Mouse (Mus musculus) forebrain, postnatal 0 days (tissue): ENCODE measurements at regions not wholly inside any gene's neighbourhood (a gene's known extent, or its start where the extent isn't known, plus 50 kb on each side); places are given as distances from the start of the nearest gene placed in this dataset.

ENCODE experiments used
- ATAC-seq: fragments of 200-750 bp; cut with Nextera tagmentation; 2 replicates; pipeline ENCODE4 v1.8.0; 2017; ENCODE audit warnings: mild to moderate bottlenecking, moderate library complexity
- DNase-seq: peaks from one replicate; pipeline ENCODE4 v3.0.0-alpha.2; 2015
- H3K27ac ChIP-seq: fragments of 300-500 bp; sonication (generic); 2 replicates; pipeline ENCODE4 v1.5.1; 2014; ENCODE audit warnings: low read depth, mild to moderate bottlenecking, antibody characterized with exemption, low read length, moderate library complexity, mixed read lengths
- H3K27me3 ChIP-seq: fragments of 300-500 bp; sonication (generic); 2 replicates; pipeline ENCODE4 v1.6.1; 2014; ENCODE audit warnings: mild to moderate bottlenecking, low read length, mixed read lengths; ENCODE audit not compliant: insufficient read depth
- H3K36me3 ChIP-seq: fragments of 300-500 bp; sonication (generic); 2 replicates; pipeline ENCODE4 v1.6.1; 2014; ENCODE audit warnings: mild to moderate bottlenecking, moderate library complexity; ENCODE audit not compliant: insufficient read depth
- H3K4me1 ChIP-seq: fragments of 300-500 bp; sonication (generic); 2 replicates; pipeline ENCODE4 v1.6.1; 2014; ENCODE audit warnings: antibody characterized with exemption; ENCODE audit not compliant: insufficient read depth
- H3K4me2 ChIP-seq: fragments of 300-500 bp; sonication (generic); 2 replicates; pipeline ENCODE4 v1.6.1; 2014; ENCODE audit warnings: low read depth, mild to moderate bottlenecking, moderate library complexity
- H3K4me3 ChIP-seq: fragments of 300-500 bp; sonication (generic); 2 replicates; pipeline ENCODE4 v1.5.1; 2014; ENCODE audit warnings: low read depth, low read length, mixed read lengths
- H3K9ac ChIP-seq: fragments of 300-500 bp; sonication (generic); 2 replicates; pipeline ENCODE4 v1.6.1; 2014; ENCODE audit warnings: mild to moderate bottlenecking
- H3K9me3 ChIP-seq: fragments of 300-500 bp; sonication (generic); 2 replicates; pipeline ENCODE4 v1.6.1; 2016; ENCODE audit warnings: low read length
- CTCF ChIP-seq: sonication (generic); IDR thresholded peaks from 2 replicates; pipeline ENCODE4 v1.5.1; 2016; ENCODE audit warnings: antibody characterized with exemption, control low read depth, low read depth
- WGBS: fragments of 180-500 bp; shearing (Covaris S2); extraction: QIAGEN DNeasy Blood & Tissue Kit; methylation state at CpG from one replicate; pipeline ENCODE4 v1.1.7; 2014; 5-methylcytosine and 5-hydroxymethylcytosine counted together

DNA sequence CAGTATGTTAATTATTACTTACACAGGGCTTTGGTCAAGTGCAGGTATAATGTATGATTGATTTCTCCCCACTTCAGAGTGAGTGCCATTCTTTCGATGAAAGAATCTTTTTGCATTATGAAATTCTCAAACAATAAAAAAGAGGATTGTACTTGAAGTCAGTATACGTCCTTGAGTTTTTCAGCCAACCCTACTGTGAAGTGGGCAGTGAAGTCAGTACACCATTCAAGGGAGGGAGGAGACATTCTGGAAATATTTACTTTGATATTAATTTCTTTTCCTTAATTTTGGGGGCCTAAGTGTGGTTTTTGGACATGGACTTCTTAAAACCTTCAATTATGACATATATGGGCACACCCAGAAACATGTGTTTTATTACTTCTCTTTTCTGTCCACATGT lies 586.2 kb upstream of the Nrsn1 start:
- Histone ChIP-seq H3K27ac (no peak overlapping the region), H3K4me3 (no peak overlapping the region), H3K9me3 (no peaks in the 10 kb centered on the region), H3K9ac (no peak overlapping the region), H3K4me1 (no peaks in the 10 kb centered on the region), H3K4me2 (no peak overlapping the region), H3K27me3 (no peaks in the 10 kb centered on the region), H3K36me3 (no peaks in the 10 kb centered on the region)
- 92% methylated on average over 2 of the region's 2 CpGs for WGBS
- no peak for TF ChIP-seq CTCF
- DNase-seq: no peak
- no peak for ATAC-seq

DNA sequence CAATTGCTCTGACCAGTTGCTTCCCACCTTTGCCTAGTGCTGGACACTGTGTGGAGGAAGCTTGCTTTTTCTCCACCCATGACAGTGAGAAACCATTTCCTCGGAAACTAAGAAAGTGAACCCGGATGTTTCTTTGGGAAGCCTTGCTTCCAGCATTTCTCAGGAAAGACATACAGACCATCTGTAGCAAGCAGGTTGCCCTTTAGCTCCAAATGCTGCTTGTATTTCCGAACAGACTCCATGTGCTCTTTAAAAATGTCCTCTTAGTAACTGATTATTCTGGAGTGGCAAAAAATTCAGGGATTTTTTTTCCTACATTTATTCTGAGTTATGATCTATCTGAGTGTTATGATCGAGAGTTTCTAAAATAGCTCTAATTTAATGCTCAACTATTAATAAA lies 577.9 kb upstream of the Nrsn1 start:
- H3K9me3 ChIP-seq: no peaks in the 10 kb centered on the region
- DNase-seq (peak; percentile 18), ATAC-seq (no peak)
- H3K4me2 ChIP-seq: no peak overlapping the region
- H3K4me3 ChIP-seq: no peak overlapping the region
- H3K27ac ChIP-seq: no peak overlapping the region
- H3K9ac ChIP-seq: no peak overlapping the region
- H3K36me3 ChIP-seq: no peaks in the 10 kb centered on the region
- H3K27me3 ChIP-seq: no peaks in the 10 kb centered on the region
- no peaks in the 10 kb centered on the region for H3K4me1 ChIP-seq
- TF ChIP-seq CTCF: no peak
- 71% methylated on average over 4 of the region's 4 CpGs for WGBS

DNA sequence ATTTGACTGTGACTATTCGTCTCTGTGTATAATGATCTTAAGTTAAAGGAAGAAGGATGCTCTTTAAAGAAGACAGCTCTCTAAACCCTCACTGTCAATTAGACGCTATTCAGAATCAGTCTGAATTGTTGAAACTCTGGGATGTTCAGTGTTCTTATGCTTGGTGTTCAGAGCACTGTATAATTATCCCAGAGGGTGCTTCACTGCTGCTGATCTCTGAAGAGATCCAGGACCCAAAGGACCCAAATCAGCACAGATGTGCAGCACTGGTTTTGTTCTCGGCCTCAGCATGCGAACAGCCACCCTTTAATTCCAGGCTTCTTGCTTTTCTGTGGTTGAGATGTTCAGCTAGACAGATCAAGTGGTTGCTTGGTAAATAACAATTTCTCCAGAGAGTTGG lies 567.9 kb upstream of the Nrsn1 start:
- Histone ChIP-seq H3K9ac (no peak overlapping the region), H3K36me3 (no peaks in the 10 kb centered on the region), H3K27ac (no peak overlapping the region), H3K9me3 (no peaks in the 10 kb centered on the region), H3K4me1 (no peaks in the 10 kb centered on the region), H3K4me3 (no peak overlapping the region), H3K4me2 (no peak overlapping the region), H3K27me3 (no peaks in the 10 kb centered on the region)
- ATAC-seq (peak; percentile 70), DNase-seq (no peak)
- TF ChIP-seq CTCF: no peak
- WGBS: 72% methylated on average over 4 of the region's 4 CpGs

DNA sequence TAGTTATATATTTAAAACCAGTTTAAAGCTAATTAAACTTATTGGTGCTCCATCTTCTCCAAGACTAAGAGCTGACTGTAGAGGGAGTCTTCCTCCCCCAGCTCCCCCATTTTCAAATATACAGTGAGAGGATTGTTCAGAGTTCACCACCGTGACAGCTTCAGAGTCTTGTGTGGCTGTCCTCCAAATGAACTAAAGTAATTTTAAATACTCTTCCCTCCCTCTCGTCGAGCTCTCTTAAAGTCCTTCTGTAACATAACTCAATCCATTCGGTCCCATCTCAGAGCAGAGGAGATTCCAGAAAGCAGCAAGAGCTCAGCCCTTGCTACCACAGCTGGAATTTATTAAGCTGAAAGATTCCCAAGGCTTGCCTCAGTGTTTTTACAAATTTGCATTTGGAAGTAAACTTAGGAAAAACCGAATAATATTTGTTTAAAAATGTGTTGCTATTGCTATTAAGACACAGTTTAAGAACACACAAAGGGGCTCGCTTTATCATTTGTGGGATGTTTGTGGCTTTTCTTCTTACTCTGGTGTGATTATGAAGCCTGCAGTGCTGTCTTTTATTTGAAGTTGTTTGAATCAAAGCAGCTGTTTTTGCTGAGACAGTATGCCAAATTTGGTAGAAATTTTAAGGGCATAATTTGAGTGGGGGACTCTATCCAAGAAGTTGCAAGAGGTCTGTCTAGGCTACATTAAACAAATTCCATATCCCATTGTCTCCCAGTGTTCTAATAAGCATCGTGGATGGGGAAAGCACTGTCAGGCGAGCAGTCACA lies 559.0 kb upstream of the Nrsn1 start:
- no peak overlapping the region for H3K9ac ChIP-seq
- TF ChIP-seq CTCF: no peak
- H3K36me3 ChIP-seq: no peaks in the 10 kb centered on the region
- DNase-seq: no peak
- H3K4me3 ChIP-seq: no peak overlapping the region
- H3K27me3 ChIP-seq: no peaks in the 10 kb centered on the region
- H3K4me2 ChIP-seq: no peak overlapping the region
- H3K27ac ChIP-seq: no peak overlapping the region
- no peaks in the 10 kb centered on the region for H3K9me3 ChIP-seq
- no peak for ATAC-seq
- H3K4me1 ChIP-seq: no peaks in the 10 kb centered on the region
- 64% methylated on average over 8 of the region's 8 CpGs for WGBS

DNA sequence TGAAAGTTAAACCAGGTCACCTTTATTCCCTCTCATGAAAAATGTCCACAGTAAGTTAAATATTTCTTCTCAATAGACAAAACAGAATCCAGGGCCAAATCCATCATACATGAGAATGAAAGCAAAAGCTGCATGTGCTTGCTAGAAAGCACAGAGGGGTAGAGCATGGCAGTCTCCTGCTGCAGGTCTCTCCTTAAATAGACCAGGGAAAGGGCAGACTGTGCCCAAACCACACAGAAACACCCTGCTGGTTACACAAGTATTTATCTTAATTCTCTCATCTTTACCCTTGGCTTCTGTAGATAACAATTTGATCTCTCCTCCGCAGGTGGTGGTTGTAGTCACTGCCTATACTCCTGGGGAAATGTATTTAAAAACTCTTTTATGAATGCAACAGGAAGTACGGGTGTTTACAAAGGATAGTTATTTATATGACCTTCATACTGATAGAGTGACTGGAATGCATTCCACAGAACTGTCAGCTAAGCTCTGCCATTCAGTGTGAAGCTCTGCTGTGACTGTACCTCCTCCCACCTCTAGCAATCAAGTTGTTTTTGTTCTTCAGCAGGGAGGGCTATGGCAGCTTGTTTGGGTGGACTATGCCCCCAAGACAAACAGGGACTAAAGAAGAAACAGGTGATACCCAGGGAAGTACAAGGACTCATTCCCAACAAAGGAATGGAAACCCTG lies 538.4 kb upstream of the Nrsn1 start:
- no peaks in the 10 kb centered on the region for H3K4me1 ChIP-seq
- WGBS: 86% methylated on average over 2 of the region's 2 CpGs
- no peak overlapping the region for H3K4me3 ChIP-seq
- DNase-seq: no peak
- no peak for TF ChIP-seq CTCF
- H3K4me2 ChIP-seq: no peak overlapping the region
- no peak; the same call in 1 of the 2 replicates for ATAC-seq
- H3K36me3 ChIP-seq: no peaks in the 10 kb centered on the region
- H3K9me3 ChIP-seq: no peaks in the 10 kb centered on the region
- no peaks in the 10 kb centered on the region for H3K27me3 ChIP-seq
- no peak overlapping the region for H3K27ac ChIP-seq
- no peak overlapping the region for H3K9ac ChIP-seq

DNA sequence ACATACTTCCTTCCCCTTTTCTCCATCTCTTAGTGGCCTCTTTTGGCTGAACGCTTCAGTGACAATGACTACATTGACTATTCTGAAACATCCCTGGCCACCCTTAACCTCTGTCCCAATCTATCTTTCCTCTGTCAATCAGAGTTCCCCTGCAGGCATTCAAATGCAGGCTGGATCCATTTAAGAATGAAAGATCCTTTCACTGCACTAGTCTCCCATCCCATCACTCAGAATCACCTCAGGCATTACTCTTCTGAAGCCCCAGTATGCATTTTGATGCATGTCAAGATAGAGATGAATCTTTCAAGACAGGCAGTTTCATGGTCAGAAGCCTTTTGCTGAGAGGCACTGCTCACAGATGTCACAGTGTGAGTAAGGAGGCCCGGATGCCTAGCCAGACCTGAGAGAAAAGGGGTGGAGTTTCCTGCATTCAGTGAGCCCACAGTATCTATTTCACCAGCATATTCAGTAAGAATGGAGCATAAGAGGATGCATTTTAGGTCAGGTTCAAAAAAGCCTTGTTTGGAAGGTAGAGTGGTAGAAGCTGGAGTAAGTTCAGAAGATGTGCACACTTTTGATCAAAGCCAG lies 523.0 kb upstream of the Nrsn1 start:
- H3K27ac ChIP-seq: no peak overlapping the region
- H3K4me3 ChIP-seq: no peak overlapping the region
- ATAC-seq (no peak), DNase-seq (no peak)
- TF ChIP-seq CTCF: no peak
- no peaks in the 10 kb centered on the region for H3K9me3 ChIP-seq
- no peak overlapping the region for H3K9ac ChIP-seq
- WGBS: 60% methylated on average over 2 of the region's 2 CpGs
- no peaks in the 10 kb centered on the region for H3K36me3 ChIP-seq
- H3K4me2 ChIP-seq: no peak overlapping the region
- H3K27me3 ChIP-seq: no peaks in the 10 kb centered on the region
- no peaks in the 10 kb centered on the region for H3K4me1 ChIP-seq

DNA sequence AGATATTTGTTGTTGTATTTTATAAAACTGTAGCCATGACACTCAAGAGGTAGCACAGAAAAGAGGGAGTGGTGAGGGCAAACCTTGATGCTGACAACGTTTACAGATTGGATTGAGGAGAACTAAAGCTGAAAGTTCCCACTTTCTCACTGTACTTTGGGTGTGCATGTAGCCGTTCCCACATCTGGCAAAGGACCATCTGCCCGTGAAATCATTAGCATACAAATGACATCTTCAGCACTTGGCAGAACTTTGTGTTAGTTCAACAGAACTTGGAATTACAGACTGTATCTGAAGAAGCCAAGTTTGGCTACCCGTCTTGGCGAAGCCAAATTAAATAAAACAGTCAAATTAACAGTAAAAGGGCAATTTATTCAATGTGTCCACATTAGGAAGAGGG lies 510.9 kb upstream of the Nrsn1 start:
- H3K9ac ChIP-seq: no peak overlapping the region
- DNase-seq (no peak), ATAC-seq (no peak)
- no peak overlapping the region for H3K27ac ChIP-seq
- no peaks in the 10 kb centered on the region for H3K27me3 ChIP-seq
- H3K4me2 ChIP-seq: no peak overlapping the region
- H3K4me1 ChIP-seq: no peaks in the 10 kb centered on the region
- H3K36me3 ChIP-seq: no peaks in the 10 kb centered on the region
- no peaks in the 10 kb centered on the region for H3K9me3 ChIP-seq
- H3K4me3 ChIP-seq: no peak overlapping the region
- WGBS: 42% methylated on average over 5 of the region's 5 CpGs
- TF ChIP-seq CTCF: no peak
